Mouse (Mus musculus) bone marrow macrophage, adult 2 months (primary cell): ENCODE results near the gene Eml3.

Experiments
- CTCF ChIP-seq: IDR thresholded peaks from 2 replicates; pipeline ENCODE4 v1.5.1; 2012; ENCODE audit warnings: low read depth, mild to moderate bottlenecking, low read length, moderate library complexity
- POLR2A ChIP-seq: IDR thresholded peaks from 2 replicates; pipeline ENCODE4 v1.6.1; 2012; ENCODE audit warnings: mild to moderate bottlenecking, low read depth, low read length, borderline replicate concordance

DNA sequence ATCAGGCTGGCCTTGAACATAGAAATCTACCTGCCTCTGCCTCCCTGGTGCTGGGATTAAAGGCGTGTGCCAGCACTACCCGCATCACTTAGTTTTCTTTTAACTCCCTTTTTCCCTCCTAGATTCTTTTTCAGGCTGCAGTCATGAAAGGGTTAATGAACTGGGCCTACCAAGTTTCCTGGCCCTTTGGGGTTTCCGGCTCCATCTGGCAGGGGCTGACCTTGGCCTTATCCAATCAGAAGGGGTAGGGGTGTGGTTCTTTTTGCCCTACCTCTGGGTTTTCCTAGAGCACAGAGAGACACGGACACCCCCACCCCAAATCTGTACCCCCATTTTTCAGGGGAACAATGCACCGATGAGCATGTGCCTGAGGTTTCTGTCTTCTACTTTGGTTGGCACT lies 15.4 kb downstream of the Eml3 start:
- no peak for TF ChIP-seq CTCF
- no peak for TF ChIP-seq POLR2A
